Mouse (Mus musculus) hindbrain, embryonic 16.5 days (tissue): ENCODE results near the gene Mmp17. TPM values are rescaled to one million over a fixed set of nuclear protein-coding genes. Genes with fewer than 3 reads are reported as not detected.

Experiments
- ATAC-seq: fragments of 200-750 bp; cut with Nextera tagmentation; 2 replicates; pipeline ENCODE4 v1.8.0; 2017; ENCODE audit warnings: moderate TSS enrichment, moderate library complexity
- H3K27ac ChIP-seq: fragments of 300-500 bp; sonication (generic); 2 replicates; pipeline ENCODE4 v1.5.1; 2014; ENCODE audit warnings: low read depth, mild to moderate bottlenecking, control low read depth, low read length, moderate library complexity
- H3K27me3 ChIP-seq: fragments of 300-500 bp; sonication (generic); replicated peaks from 2 replicates; pipeline ENCODE4 v1.6.1; 2014; ENCODE audit warnings: low read length; ENCODE audit not compliant: control insufficient read depth, insufficient read depth
- H3K36me3 ChIP-seq: fragments of 300-500 bp; sonication (generic); 2 replicates; pipeline ENCODE4 v1.6.1; 2014; ENCODE audit warnings: mild to moderate bottlenecking, low read length, moderate library complexity, mixed read lengths; ENCODE audit not compliant: control insufficient read depth, insufficient read depth
- H3K4me1 ChIP-seq: fragments of 300-500 bp; sonication (generic); 2 replicates; pipeline ENCODE4 v1.6.1; 2014; ENCODE audit warnings: low read depth, low read length; ENCODE audit not compliant: control insufficient read depth, insufficient read depth
- H3K4me2 ChIP-seq: fragments of 300-500 bp; sonication (generic); 2 replicates; pipeline ENCODE4 v1.6.1; 2014; ENCODE audit warnings: mild to moderate bottlenecking, low read length, control low read depth, moderate library complexity
- H3K4me3 ChIP-seq: fragments of 300-500 bp; sonication (generic); 2 replicates; pipeline ENCODE4 v1.5.1; 2014; ENCODE audit warnings: mild to moderate bottlenecking, low read length, control low read depth, moderate library complexity
- H3K9ac ChIP-seq: fragments of 300-500 bp; sonication (generic); 2 replicates; pipeline ENCODE4 v1.6.1; 2014; ENCODE audit warnings: low read depth, mild to moderate bottlenecking, control low read depth, low read length, moderate library complexity
- H3K9me3 ChIP-seq: fragments of 300-500 bp; sonication (generic); 2 replicates; pipeline ENCODE4 v1.6.1; 2014; ENCODE audit warnings: mild to moderate bottlenecking, low read length, moderate library complexity; ENCODE audit not compliant: control insufficient read depth
- WGBS: fragments of 180-500 bp; shearing (Covaris S2); extraction: QIAGEN DNeasy Blood & Tissue Kit; methylation state at CpG from one replicate; pipeline ENCODE4 v1.1.7; 2014; 5-methylcytosine and 5-hydroxymethylcytosine counted together
- polyA plus RNA-seq: library from polyadenylated mRNA; unstranded; fragments of >200 nt; fragmentation: Nextera tagmentation; extraction: Ambion mirVana; gene quantifications from 2 replicates; pipeline ENCODE4 v1.2.1, GENCODE M21; 2015

Gene Mmp17
- polyA plus RNA-seq, 1 experiment from 2014 or later: 10.8 TPM

GRCm38 (mm10) chr5:129551991-129552390 is 32.0 kb upstream of the Mmp17 start:
- no peaks in the 10 kb centered on the region for H3K9me3 ChIP-seq
- peaks cover 57% of the 10 kb centered on the region for H3K36me3 ChIP-seq
- no peak overlapping the region for H3K4me2 ChIP-seq
- no peak overlapping the region for H3K27ac ChIP-seq
- no peak overlapping the region for H3K9ac ChIP-seq
- no peak for ATAC-seq
- no peaks in the 10 kb centered on the region for H3K4me1 ChIP-seq
- H3K27me3 ChIP-seq: no peaks in the 10 kb centered on the region
- H3K4me3 ChIP-seq: no peak overlapping the region
- 84% methylated on average over 2 of the region's 2 CpGs for WGBS

GRCm38 (mm10) chr5:129553642-129554041 is 30.3 kb upstream of the Mmp17 start:
- H3K4me3 ChIP-seq: no peak overlapping the region
- no peaks in the 10 kb centered on the region for H3K9me3 ChIP-seq
- ATAC-seq: no peak
- 88% methylated on average over 6 of the region's 6 CpGs for WGBS
- peaks cover 58% of the 10 kb centered on the region for H3K36me3 ChIP-seq
- H3K27me3 ChIP-seq: no peaks in the 10 kb centered on the region
- no peak overlapping the region for H3K27ac ChIP-seq
- no peak overlapping the region for H3K9ac ChIP-seq
- no peak overlapping the region for H3K4me2 ChIP-seq
- no peaks in the 10 kb centered on the region for H3K4me1 ChIP-seq

GRCm38 (mm10) chr5:129558591-129558990 is 25.4 kb upstream of the Mmp17 start:
- no peaks in the 10 kb centered on the region for H3K9me3 ChIP-seq
- no peak overlapping the region for H3K9ac ChIP-seq
- H3K4me2 ChIP-seq: no peak overlapping the region
- no peaks in the 10 kb centered on the region for H3K4me1 ChIP-seq
- 95% methylated on average over 5 of the region's 5 CpGs for WGBS
- ATAC-seq: no peak
- H3K27ac ChIP-seq: no peak overlapping the region
- H3K4me3 ChIP-seq: no peak overlapping the region
- H3K36me3 ChIP-seq: peaks cover 52% of the 10 kb centered on the region
- no peaks in the 10 kb centered on the region for H3K27me3 ChIP-seq

- no peak for ATAC-seq
- no peak overlapping the region for H3K4me2 ChIP-seq
- no peak overlapping the region for H3K4me3 ChIP-seq
- H3K27me3 ChIP-seq: no peaks in the 10 kb centered on the region
- H3K4me1 ChIP-seq: no peaks in the 10 kb centered on the region
- H3K36me3 ChIP-seq: peaks cover 50% of the 10 kb centered on the region
- no peaks in the 10 kb centered on the region for H3K9me3 ChIP-seq
- WGBS: 63% methylated on average over 11 of the region's 11 CpGs
- no peak overlapping the region for H3K9ac ChIP-seq
- 0 out of 2 replicates have a peak overlapping the region, but pooled peaks have one; percentile 3 for H3K27ac ChIP-seq
Observed at GRCm38 (mm10) chr5:129559283-129559682, 24.7 kb upstream of the Mmp17 start.

GRCm38 (mm10) chr5:129562342-129562741 is 21.6 kb upstream of the Mmp17 start:
- Histone ChIP-seq H3K4me3 (no peak overlapping the region), H3K27ac (no peak overlapping the region), H3K9ac (no peak overlapping the region), H3K27me3 (no peaks in the 10 kb centered on the region), H3K4me2 (no peak overlapping the region), H3K9me3 (no peaks in the 10 kb centered on the region), H3K36me3 (peaks cover 42% of the 10 kb centered on the region), H3K4me1 (no peaks in the 10 kb centered on the region)
- WGBS: 91% methylated on average over 8 of the region's 8 CpGs
- no peak for ATAC-seq

- no peak overlapping the region for H3K4me2 ChIP-seq
- H3K36me3 ChIP-seq: peaks cover 45% of the 10 kb centered on the region
- H3K9ac ChIP-seq: no peak overlapping the region
- H3K4me1 ChIP-seq: no peaks in the 10 kb centered on the region
- H3K27me3 ChIP-seq: no peaks in the 10 kb centered on the region
- no peak overlapping the region for H3K27ac ChIP-seq
- no peaks in the 10 kb centered on the region for H3K9me3 ChIP-seq
- no peak for ATAC-seq
- 84% methylated on average over 4 of the region's 4 CpGs for WGBS
- no peak overlapping the region for H3K4me3 ChIP-seq
Observed at GRCm38 (mm10) chr5:129568596-129568995, 15.4 kb upstream of the Mmp17 start.

GRCm38 (mm10) chr5:129578201-129578600 is 5.8 kb upstream of the Mmp17 start:
- Histone ChIP-seq H3K4me2 (no peak overlapping the region), H3K4me1 (peaks cover 2% of the 10 kb centered on the region; the same call in 1 of the 2 replicates), H3K27ac (no peak overlapping the region), H3K27me3 (peaks cover 2% of the 10 kb centered on the region; the same call in 1 of the 2 replicates), H3K36me3 (no peaks in the 10 kb centered on the region), H3K4me3 (no peak overlapping the region), H3K9ac (no peak overlapping the region), H3K9me3 (no peaks in the 10 kb centered on the region)
- ATAC-seq: no peak
- WGBS: 49% methylated on average over 12 of the region's 12 CpGs

GRCm38 (mm10) chr5:129580046-129580445 is 3.9 kb upstream of the Mmp17 start:
- WGBS: 31% methylated on average over 6 of the region's 6 CpGs
- ATAC-seq: no peak

GRCm38 (mm10) chr5:129580572-129580971 is 3.4 kb upstream of the Mmp17 start:
- Histone ChIP-seq H3K27ac (no peak overlapping the region), H3K4me2 (no peak overlapping the region), H3K4me1 (peaks cover 15% of the 10 kb centered on the region; the same call in 1 of the 2 replicates), H3K36me3 (no peaks in the 10 kb centered on the region), H3K9ac (no peak overlapping the region), H3K4me3 (no peak overlapping the region), H3K27me3 (peaks cover 2% of the 10 kb centered on the region; the same call in 1 of the 2 replicates), H3K9me3 (no peaks in the 10 kb centered on the region)
- WGBS: 82% methylated on average over 9 of the region's 9 CpGs
- no peak for ATAC-seq

More at GRCm38 (mm10) chr5:129580046-129580445, 3.9 kb upstream of the Mmp17 start:
- peaks cover 2% of the 10 kb centered on the region; the same call in 1 of the 2 replicates for H3K27me3 ChIP-seq
- H3K4me3 ChIP-seq: no peak overlapping the region
- H3K36me3 ChIP-seq: no peaks in the 10 kb centered on the region
- no peak overlapping the region for H3K4me2 ChIP-seq
- H3K27ac ChIP-seq: no peak overlapping the region
- no peak overlapping the region for H3K9ac ChIP-seq
- no peaks in the 10 kb centered on the region for H3K9me3 ChIP-seq
- H3K4me1 ChIP-seq: peaks cover 10% of the 10 kb centered on the region; the same call in 1 of the 2 replicates

GRCm38 (mm10) chr5:129581015-129581414 is 3.0 kb upstream of the Mmp17 start:
- Histone ChIP-seq H3K4me3 (no peak overlapping the region), H3K9me3 (no peaks in the 10 kb centered on the region), H3K4me2 (no peak overlapping the region), H3K27ac (no peak overlapping the region), H3K9ac (no peak overlapping the region), H3K36me3 (no peaks in the 10 kb centered on the region), H3K4me1 (peaks cover 19% of the 10 kb centered on the region; the same call in 1 of the 2 replicates), H3K27me3 (peaks cover 2% of the 10 kb centered on the region; the same call in 1 of the 2 replicates)
- no peak for ATAC-seq
- 72% methylated on average over 7 of the region's 7 CpGs for WGBS
